Mouse (Mus musculus): ENCODE data around the gene Exosc5.

- TF ChIP-seq CTCF (IDR thresholded peaks at IDR 0.05; ENCODE audit: borderline replicate concordance, insufficient read depth, low read length) (no peak), POLR2A (IDR thresholded peaks at IDR 0.05; ENCODE audit: low read depth, low read length) (no peak)
Measured at GRCm38 (mm10) chr7:25626509-25627430, 32.2 kb upstream of the Exosc5 start, which contains the start of gene B3gnt8.
